Mouse (Mus musculus) frontal cortex, postnatal 36 days (tissue): ENCODE results near the gene Ly6g6f.
A peak's percentile ranks its signal among the peaks of the same experiment; 100 is the strongest.
"Not testable (repeated sequence)": the region's sequence is repeated elsewhere in the genome, so short reads cannot be mapped to it uniquely, and the experiment has no call there.

Experiments used
- DNase-seq, 2 experiments: peaks; one replicate each; pipeline ENCODE4 v3.0.0; 2022; ENCODE audit warnings: low spot score in 2 of 2

The Ly6g6f gene

DNA sequence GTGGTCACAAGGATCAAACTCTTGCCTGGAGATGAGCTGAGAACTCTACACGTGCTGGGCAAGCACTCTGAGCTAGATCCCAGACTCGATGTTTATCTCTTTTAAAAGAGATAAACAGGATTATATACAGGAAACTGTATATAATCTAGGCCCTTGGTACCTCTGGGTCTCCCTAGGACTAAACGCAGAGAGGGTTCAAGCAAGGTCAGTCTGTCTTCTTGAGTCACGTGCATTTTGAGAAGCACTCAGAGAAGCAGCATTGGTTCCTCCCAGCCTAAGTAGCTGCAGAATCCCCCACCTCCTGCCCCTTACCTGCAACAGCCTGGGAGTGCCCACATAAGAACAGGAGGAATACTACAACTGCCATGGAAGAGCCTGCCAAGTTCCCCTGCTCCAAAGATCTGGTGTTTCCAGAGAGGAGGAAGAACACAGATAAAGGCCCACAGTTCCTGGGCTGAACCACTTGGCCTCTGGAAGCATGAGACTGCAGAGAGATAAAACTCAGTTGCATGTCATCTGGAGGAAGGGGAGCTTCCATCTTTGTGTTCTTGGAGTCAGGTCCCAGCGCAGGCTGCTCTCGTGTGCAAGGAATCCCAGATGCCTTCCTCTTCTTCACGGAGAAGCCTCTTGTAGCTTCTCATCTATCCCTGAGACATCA is at the start of gene Ly6g6f:
TSS of gene Ly6g6f (minus strand) at position 403 of the 658 bp plus-strand sequence.
- DNase-seq, result no peak

DNA sequence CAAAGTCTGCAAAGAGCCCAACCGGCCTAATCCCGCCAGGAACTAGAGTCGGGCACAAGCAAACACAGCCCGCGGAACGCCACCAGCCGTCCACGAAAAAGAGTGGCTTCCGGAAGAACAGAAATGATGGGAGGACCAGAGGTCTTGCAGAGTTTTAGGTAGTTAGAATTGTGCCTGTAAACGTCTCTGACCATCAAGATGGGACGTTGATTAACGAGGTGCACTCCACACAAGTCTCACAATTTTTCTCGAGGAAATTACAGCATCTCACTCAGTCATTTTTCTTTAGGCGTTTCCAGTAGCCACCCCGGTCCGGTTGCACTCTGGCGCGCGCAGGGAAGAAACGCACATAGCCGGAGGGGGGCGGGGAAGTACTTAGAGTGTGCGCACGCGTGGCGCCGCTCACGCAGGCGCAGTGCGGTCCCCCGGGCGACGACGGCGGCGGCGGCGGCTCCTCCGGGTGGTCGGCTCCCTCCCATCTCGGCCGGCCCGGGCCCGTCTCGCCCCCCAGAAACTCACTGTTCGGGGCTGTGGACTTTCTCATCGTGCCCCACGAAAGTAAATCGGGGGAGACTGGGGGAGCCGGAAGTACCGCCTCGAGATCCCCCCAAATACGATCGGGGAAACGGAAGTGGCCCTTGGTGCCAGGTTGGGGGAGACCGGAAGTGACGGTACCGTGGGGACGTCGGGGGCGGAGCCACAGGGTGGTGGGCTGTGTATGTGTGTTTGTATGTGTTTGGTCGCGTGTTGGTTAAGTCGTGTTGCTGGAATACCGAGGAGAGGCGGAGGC is 49.6 kb upstream of the Ly6g6f start, which contains the start of gene Bag6:
TSS of gene Bag6 (plus strand) at position 378 of the 790 bp plus-strand sequence.
- peak; percentile 96 to 97 for DNase-seq

- DNase-seq, result no peak
These were observed 48.1 kb upstream of the Ly6g6f start for GRCm38 (mm10) chr17:35133517-35133916.

- no peak for DNase-seq
These were observed 46.8 kb upstream of the Ly6g6f start for GRCm38 (mm10) chr17:35132174-35132560.

DNA sequence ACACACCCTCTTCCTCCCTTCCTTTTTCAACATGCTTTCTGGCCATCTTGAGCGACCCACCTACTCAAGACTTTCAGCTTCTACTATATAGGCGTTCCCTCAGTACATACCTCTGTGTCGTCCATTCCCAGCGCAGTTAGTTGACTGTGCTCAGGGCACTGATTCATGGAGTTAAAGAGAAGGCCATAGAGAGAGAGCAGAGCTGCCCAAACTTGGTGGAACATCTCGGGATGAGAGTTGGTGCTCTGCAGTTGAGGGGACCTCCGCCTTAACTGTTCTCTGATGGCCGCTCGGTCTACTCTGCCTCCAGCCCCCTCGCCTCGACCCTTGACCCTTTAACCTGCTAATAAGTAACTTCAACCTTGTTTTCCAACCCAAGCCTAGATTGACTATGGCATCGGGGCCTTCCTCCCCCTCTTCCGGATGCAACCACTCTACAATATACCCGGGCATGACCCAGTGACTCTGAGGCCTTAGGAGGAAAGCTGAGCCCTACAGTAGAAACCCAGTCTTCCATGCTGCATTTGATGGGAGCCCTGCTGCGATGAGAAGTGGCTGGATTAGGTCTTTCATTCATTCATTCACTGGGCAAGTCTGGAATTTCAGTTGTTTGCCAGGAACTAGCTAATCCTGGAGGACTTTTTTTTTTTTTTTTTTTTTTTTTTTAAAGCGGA is 46.2 kb upstream of the Ly6g6f start, which contains the start of gene Apom:
TSS of gene Apom (minus strand) at position 551 of the 674 bp plus-strand sequence.
- DNase-seq, result no peak

DNA sequence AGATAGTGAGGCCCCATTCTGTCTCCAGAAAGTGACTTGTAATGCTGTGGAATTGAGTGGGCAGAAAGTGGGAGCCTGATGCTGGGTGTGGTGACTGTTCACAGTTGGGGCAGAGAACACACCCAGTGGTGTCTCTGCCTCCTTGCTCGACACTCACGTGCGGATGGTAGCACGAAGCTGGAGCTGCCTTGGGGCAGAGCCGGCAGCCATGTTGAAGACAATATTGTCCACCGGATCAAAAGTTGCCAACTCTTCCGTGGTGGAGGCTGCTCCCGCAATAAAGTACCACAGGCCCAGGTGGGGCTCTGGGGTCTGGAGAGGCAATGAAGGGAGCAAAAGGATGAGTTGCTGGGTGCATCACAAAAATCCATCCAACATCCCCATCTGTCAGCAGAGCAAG is 45.6 kb upstream of the Ly6g6f start:
- no peak for DNase-seq

GRCm38 (mm10) chr17:35128996-35129395 is 43.6 kb upstream of the Ly6g6f start:
- no peak for DNase-seq

GRCm38 (mm10) chr17:35127017-35127416 is 41.6 kb upstream of the Ly6g6f start:
- DNase-seq, result no peak

GRCm38 (mm10) chr17:35126206-35126611 is 40.8 kb upstream of the Ly6g6f start, which contains the start of gene D17H6S53E:
Gene D17H6S53E, plus strand, starts transcription at chr17:35126373.
- DNase-seq, result peak; percentile 67 to 75

GRCm38 (mm10) chr17:35125578-35125977 is 40.2 kb upstream of the Ly6g6f start:
- peak in 1 of 2 experiments; percentile 22 for DNase-seq

GRCm38 (mm10) chr17:35125081-35125480 is 39.7 kb upstream of the Ly6g6f start:
- DNase-seq, result no peak

DNA sequence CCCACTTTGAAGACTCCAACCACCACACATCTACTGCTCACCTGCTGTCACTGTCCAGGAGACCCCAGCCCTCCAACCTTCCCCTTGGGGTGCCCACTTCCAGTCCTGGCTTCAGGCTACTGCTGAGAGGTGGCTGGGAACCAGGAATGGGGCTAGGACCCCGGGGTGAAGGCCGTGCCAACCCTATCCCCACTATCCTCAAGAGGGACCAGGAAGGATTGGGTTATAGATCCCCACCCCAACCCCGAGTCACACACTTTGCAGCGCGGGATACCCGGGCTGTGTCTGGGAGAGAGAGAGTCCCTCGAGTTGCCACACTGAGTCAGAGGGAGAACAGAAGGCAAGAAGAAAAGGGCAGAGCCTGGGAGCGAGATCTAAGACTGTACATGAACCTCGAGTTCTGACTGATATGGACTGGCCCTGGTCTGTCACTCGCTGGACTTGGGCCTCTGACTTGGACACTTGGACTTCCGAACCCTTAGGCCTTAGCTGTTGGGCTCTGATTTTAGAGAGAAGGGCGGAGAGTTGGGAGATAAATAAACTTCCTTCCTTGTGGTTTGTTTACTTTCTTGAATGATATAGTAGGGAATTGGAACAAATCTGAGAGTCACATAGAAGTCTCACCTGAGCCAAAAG is 39.0 kb upstream of the Ly6g6f start:
- DNase-seq, result not testable (repeated sequence)

GRCm38 (mm10) chr17:35123287-35123686 is 37.9 kb upstream of the Ly6g6f start:
- not testable (repeated sequence) for DNase-seq

DNA sequence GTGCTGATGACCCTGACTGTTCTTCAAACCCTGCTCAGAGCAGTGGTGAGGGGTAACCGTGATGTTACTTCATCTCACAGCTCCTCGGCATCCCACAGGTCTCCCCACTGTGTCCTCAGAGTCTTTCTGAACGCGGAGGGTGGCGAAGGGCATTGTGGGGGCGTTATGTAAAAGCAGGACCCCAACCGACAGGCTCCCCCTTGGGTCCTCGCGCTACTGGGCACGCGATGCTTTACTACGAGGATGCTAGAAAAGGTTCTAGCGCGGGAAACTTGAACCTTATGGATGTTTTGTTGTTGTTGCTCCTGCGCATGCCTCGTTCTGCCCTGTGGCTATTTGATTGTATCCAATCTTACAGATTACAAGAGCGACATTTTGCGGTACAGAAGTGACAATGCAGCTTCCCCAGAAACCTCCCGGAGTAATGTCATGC is 36.5 kb upstream of the Ly6g6f start, which contains the start of gene Csnk2b:
TSS of gene Csnk2b (minus strand) at position 183 of the 433 bp plus-strand sequence.
- peak; percentile 71 to 82 for DNase-seq

GRCm38 (mm10) chr17:35121143-35121799 is 35.9 kb upstream of the Ly6g6f start, which contains the start of gene Gpank1:
Gene Gpank1, plus strand, starts transcription at chr17:35121455.
- DNase-seq, result peak; percentile 97 to 98

GRCm38 (mm10) chr17:35120745-35121142 is 35.3 kb upstream of the Ly6g6f start:
- DNase-seq, result no peak

GRCm38 (mm10) chr17:35115046-35116019 is 29.9 kb upstream of the Ly6g6f start, which contains the start of gene Ly6g5b:
Gene Ly6g5b, minus strand, starts transcription at chr17:35115428.
- no peak for DNase-seq

DNA sequence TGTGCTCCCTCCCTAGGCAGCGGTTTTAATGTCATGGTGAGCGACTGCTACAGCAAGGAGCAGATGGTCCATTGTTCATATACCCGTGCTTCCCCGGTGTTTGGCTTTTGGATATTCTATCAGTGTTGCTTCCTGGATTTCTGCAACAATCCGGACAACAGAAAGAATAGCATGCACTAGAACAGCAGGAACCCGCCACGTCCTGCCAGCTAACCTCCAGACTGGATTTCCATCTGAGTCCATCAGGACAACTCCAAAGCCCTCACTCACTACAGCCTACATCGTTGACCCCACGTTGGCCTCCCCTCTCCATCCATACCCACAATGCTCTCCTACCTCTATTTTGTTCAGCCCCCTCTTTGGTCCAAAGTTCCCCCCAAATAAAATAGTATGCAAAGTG is 26.4 kb upstream of the Ly6g6f start:
- no peak for DNase-seq

GRCm38 (mm10) chr17:35108097-35108496 is 22.7 kb upstream of the Ly6g6f start, which contains the start of gene Ly6g5c:
Gene Ly6g5c, plus strand, starts transcription at chr17:35108279.
- no peak for DNase-seq

DNA sequence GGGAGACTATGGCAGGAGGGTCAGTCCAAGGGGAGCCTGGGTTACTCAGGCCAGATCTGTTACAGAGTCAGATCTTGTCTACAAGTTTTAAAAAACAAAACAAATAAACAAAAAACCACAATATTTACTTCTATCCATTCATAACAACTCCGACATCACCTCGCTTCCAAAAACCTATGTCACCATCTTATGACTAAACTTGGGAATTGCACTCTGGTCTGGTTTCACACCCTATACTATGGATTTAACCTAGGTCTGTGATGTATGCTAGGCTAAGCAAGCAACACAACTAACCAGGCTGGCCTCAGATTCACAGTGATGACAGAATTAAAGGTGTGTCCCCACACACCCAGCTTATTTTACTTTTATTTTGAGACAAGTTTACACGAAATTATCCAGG is 21.1 kb upstream of the Ly6g6f start:
- no peak for DNase-seq
